Mouse (Mus musculus) liver, embryonic 13.5 days (tissue): ENCODE measurements around the gene Nfkbie. TPM values are rescaled to one million over a fixed set of nuclear protein-coding genes. Genes with fewer than 3 reads are reported as not detected.

ENCODE experiments used
- ATAC-seq: fragments of 200-750 bp; cut with Nextera tagmentation; 2 replicates; pipeline ENCODE4 v1.8.0; 2017; ENCODE audit warnings: low read depth, mild to moderate bottlenecking, moderate number of reproducible peaks, moderate library complexity
- DNase-seq: peaks from one replicate; pipeline ENCODE4 v3.0.0; 2022
- H3K27ac ChIP-seq: fragments of 300-500 bp; sonication (generic); 2 replicates; pipeline ENCODE4 v1.5.1; 2015; ENCODE audit warnings: moderate library complexity, mild to moderate bottlenecking, inconsistent platforms
- H3K27me3 ChIP-seq: fragments of 300-500 bp; sonication (generic); 2 replicates; pipeline ENCODE4 v1.6.1; 2015; ENCODE audit warnings: mild to moderate bottlenecking, inconsistent platforms
- H3K36me3 ChIP-seq: fragments of 300-500 bp; sonication (generic); 2 replicates; pipeline ENCODE4 v1.6.1; 2015; ENCODE audit warnings: mild to moderate bottlenecking, inconsistent platforms
- H3K4me1 ChIP-seq: fragments of 300-500 bp; sonication (generic); replicated peaks from 2 replicates; pipeline ENCODE4 v1.6.1; 2015; ENCODE audit warnings: inconsistent platforms
- H3K4me2 ChIP-seq: fragments of 300-500 bp; sonication (generic); 2 replicates; pipeline ENCODE4 v1.6.1; 2015; ENCODE audit warnings: inconsistent platforms, mild to moderate bottlenecking, moderate library complexity
- H3K4me3 ChIP-seq: fragments of 300-500 bp; sonication (generic); replicated peaks from 2 replicates; pipeline ENCODE4 v1.5.1; 2015; ENCODE audit warnings: mild to moderate bottlenecking, inconsistent platforms
- H3K9ac ChIP-seq: fragments of 300-500 bp; sonication (generic); 2 replicates; pipeline ENCODE4 v1.6.1; 2015; ENCODE audit warnings: mild to moderate bottlenecking, inconsistent platforms
- H3K9me3 ChIP-seq: fragments of 300-500 bp; sonication (generic); replicated peaks from 2 replicates; pipeline ENCODE4 v1.6.1; 2016; ENCODE audit warnings: inconsistent platforms
- WGBS: fragments of 180-500 bp; shearing (Covaris S2); methylation state at CpG from one replicate; pipeline ENCODE4 v1.1.7; 2015; ENCODE audit not compliant: insufficient replicate concordance; 5-methylcytosine and 5-hydroxymethylcytosine counted together
- polyA plus RNA-seq: library from polyadenylated mRNA; unstranded; fragments of >200 nt; fragmentation: Nextera tagmentation; extraction: Ambion mirVana; gene quantifications from 2 replicates; pipeline ENCODE4 v1.2.1, GENCODE M21; 2015

Gene Nfkbie
- polyA plus RNA-seq, 1 experiment from 2014 or later, result 1.4 TPM

DNA sequence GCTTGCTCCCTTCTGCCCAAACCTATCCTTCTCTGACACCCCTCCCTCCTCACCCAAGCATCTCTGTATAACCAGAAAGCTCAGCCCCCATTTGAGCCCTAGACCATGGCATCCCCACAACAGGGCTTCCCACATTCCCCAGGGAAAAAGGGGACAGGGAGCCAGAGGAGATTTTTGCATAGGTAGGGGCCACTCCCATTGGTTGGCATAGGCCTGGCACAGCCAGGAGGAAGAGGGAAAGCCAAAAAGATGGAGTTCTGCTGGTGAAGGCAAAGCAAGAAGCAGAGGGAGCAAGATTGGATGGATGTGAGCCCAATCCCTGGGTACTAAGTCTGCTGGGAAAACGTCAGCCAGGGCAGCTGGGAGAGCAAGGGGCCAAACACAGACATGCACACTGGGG is 12.4 kb upstream of the Nfkbie start:
- Histone ChIP-seq H3K27me3 (peaks cover 100% of the 10 kb centered on the region), H3K27ac (no peak overlapping the region), H3K9me3 (no peaks in the 10 kb centered on the region), H3K9ac (no peak overlapping the region), H3K4me2 (no peak overlapping the region), H3K36me3 (no peaks in the 10 kb centered on the region), H3K4me3 (no peak overlapping the region), H3K4me1 (peaks cover 11% of the 10 kb centered on the region)
- WGBS, result 15% methylated on average over 1 of the region's 1 CpGs
- DNase-seq, result no peak
- no peak for ATAC-seq

DNA sequence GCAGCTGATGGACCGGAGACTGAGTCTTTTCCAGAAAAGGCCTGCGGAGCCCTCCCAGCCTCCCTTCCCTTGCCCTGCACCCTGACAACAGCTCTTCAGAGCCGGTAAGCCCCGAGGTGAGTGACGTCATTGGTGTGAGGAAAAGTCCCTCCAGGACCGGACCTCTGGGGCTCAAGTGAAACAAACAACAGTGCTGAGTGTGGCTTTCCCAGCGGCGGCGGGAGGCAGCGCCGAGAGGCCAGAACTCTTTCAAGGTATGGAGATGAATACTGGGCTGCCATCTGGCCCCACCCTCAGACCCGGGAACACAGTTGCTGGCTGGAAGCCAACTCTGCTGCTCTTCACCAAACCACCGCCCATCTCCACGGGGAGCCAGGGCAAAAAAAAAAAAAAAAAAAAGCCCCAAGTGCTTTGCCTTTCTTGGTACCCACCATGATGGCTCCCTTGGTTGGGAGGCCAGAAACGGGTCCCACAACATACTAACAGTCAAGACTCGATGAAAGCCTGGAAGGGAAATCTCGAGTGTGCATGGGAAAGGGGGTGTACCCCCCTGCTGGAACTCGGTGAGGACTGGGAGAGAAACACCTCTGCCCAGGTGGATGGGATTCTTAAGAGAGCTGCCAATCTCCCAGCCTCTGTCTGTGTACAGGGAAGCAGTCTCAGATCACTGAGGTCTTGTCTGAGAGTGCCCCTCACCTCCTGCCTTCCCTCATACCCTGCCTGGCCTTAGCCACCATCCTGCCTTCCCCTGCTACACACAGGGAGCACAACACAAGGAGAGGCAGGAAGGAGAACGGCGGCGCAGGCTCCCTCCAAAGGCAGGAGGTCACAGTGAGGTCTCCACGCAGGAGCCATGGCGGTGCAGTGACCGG is 11.3 kb upstream of the Nfkbie start:
- no peak overlapping the region for H3K4me3 ChIP-seq
- 0 out of 2 replicates have a peak overlapping the region, but pooled peaks have one; percentile 30 for H3K4me2 ChIP-seq

GRCm38 (mm10) chr17:45544873-45545277 is 10.6 kb upstream of the Nfkbie start:
- no peak overlapping the region for H3K27ac ChIP-seq
- H3K4me1 ChIP-seq, result peaks cover 20% of the 10 kb centered on the region
- 2% methylated on average over 44 of the region's 46 CpGs for WGBS
- H3K9me3 ChIP-seq, result no peaks in the 10 kb centered on the region
- peak overlapping the region; percentile 30; the same call in 1 of the 2 replicates for H3K4me2 ChIP-seq
- no peaks in the 10 kb centered on the region for H3K36me3 ChIP-seq
- H3K27me3 ChIP-seq, result peaks cover 100% of the 10 kb centered on the region
- ATAC-seq (no peak), DNase-seq (no peak)
- peak overlapping the region; percentile 21; the same call in 1 of the 2 replicates for H3K4me3 ChIP-seq
- no peak overlapping the region for H3K9ac ChIP-seq

More for the DNA sequence above, 11.3 kb upstream of the Nfkbie start:
- H3K27me3 ChIP-seq, result peaks cover 100% of the 10 kb centered on the region
- H3K4me1 ChIP-seq, result peaks cover 18% of the 10 kb centered on the region
- no peak overlapping the region for H3K27ac ChIP-seq
- H3K9ac ChIP-seq, result no peak overlapping the region
- H3K36me3 ChIP-seq, result no peaks in the 10 kb centered on the region
- DNase-seq, result no peak
- 4% methylated on average over 24 of the region's 24 CpGs for WGBS
- ATAC-seq, result no peak
- no peaks in the 10 kb centered on the region for H3K9me3 ChIP-seq

- WGBS, result 3% methylated on average over 74 of the region's 74 CpGs
- H3K4me3 ChIP-seq, result peak overlapping the region; percentile 21
- peaks cover 100% of the 10 kb centered on the region for H3K27me3 ChIP-seq
- no peak overlapping the region for H3K9ac ChIP-seq
- H3K4me2 ChIP-seq, result peak overlapping the region; percentile 30
- H3K4me1 ChIP-seq, result peaks cover 20% of the 10 kb centered on the region
- ATAC-seq (no peak), DNase-seq (no peak)
- H3K36me3 ChIP-seq, result no peaks in the 10 kb centered on the region
- no peaks in the 10 kb centered on the region for H3K9me3 ChIP-seq
- no peak overlapping the region for H3K27ac ChIP-seq
Measured at GRCm38 (mm10) chr17:45545278-45545961, 10.1 kb upstream of the Nfkbie start.

DNA sequence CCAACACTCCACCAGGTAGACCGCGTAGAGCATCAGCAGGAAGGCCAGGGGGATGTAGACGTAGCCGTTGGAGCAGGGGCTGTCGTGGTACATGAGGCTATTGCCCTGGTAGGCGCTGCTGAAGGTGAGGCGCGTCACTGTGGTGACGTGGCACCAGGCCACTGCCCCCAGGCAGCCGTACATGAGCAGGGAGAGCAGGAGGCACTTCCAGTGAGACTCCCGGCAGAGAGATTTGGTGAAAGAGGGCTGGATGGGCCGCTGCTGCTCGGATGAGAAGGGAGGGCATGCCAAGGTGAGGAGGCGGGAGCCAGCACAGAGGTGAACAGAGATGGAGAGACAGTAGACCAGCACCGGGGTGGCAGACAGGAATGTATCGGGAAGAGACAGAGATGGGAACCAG is 8.6 kb upstream of the Nfkbie start:
- H3K4me2 ChIP-seq, result no peak overlapping the region
- no peak for ATAC-seq
- peaks cover 100% of the 10 kb centered on the region for H3K27me3 ChIP-seq
- no peak overlapping the region for H3K27ac ChIP-seq
- whole genome bisulfite sequencing, result 53% methylated on average over 16 of the region's 16 CpGs
- no peak for DNase-seq
- H3K4me3 ChIP-seq, result no peak overlapping the region
- no peaks in the 10 kb centered on the region for H3K36me3 ChIP-seq
- H3K4me1 ChIP-seq, result peaks cover 23% of the 10 kb centered on the region
- H3K9me3 ChIP-seq, result no peaks in the 10 kb centered on the region
- no peak overlapping the region for H3K9ac ChIP-seq

- Histone ChIP-seq H3K27me3 (peaks cover 96% of the 10 kb centered on the region), H3K4me3 (no peak overlapping the region), H3K36me3 (no peaks in the 10 kb centered on the region), H3K9ac (no peak overlapping the region), H3K4me1 (peaks cover 24% of the 10 kb centered on the region), H3K9me3 (no peaks in the 10 kb centered on the region), H3K4me2 (no peak overlapping the region), H3K27ac (no peak overlapping the region)
- WGBS, result 51% methylated on average over 5 of the region's 5 CpGs
- ATAC-seq (no peak), DNase-seq (no peak)
Measured at GRCm38 (mm10) chr17:45547461-45548190, 7.9 kb upstream of the Nfkbie start.

- Histone ChIP-seq H3K4me1 (peaks cover 24% of the 10 kb centered on the region), H3K9ac (no peak overlapping the region), H3K27me3 (peaks cover 93% of the 10 kb centered on the region), H3K36me3 (no peaks in the 10 kb centered on the region), H3K27ac (no peak overlapping the region), H3K9me3 (no peaks in the 10 kb centered on the region), H3K4me2 (peak overlapping the region; percentile 69), H3K4me3 (peak overlapping the region; percentile 54)
- WGBS, result 4% methylated on average over 49 of the region's 68 CpGs
- DNase-seq (no peak), ATAC-seq (peak; percentile 8; the same call in 1 of the 2 replicates)
Measured at GRCm38 (mm10) chr17:45548541-45549512, 6.7 kb upstream of the Nfkbie start.

GRCm38 (mm10) chr17:45549617-45550181 is 5.8 kb upstream of the Nfkbie start, which contains the start of gene Tmem151b:
TSS of gene Tmem151b (minus strand) at chr17:45549677.
- no peak for ATAC-seq
- Histone ChIP-seq H3K4me3 (peak within 1 kb of the TSS; percentile 54), H3K27ac (no peak within 1 kb of the TSS), H3K9me3 (no peaks in the 10 kb centered on the region), H3K4me1 (peaks cover 23% of the 10 kb centered on the region), H3K9ac (no peak within 1 kb of the TSS), H3K4me2 (peak within 1 kb of the TSS; percentile 69), H3K36me3 (no peaks in the 10 kb centered on the region), H3K27me3 (peaks cover 90% of the 10 kb centered on the region)
- WGBS, result 8% methylated on average over 13 of the region's 29 CpGs
- DNase-seq, result no peak

- Histone ChIP-seq H3K4me2 (no peak overlapping the region), H3K27ac (no peak overlapping the region), H3K4me3 (no peak overlapping the region), H3K27me3 (peaks cover 86% of the 10 kb centered on the region), H3K4me1 (peaks cover 23% of the 10 kb centered on the region), H3K9me3 (no peaks in the 10 kb centered on the region), H3K9ac (no peak overlapping the region), H3K36me3 (no peaks in the 10 kb centered on the region)
- ATAC-seq (no peak), DNase-seq (no peak)
- WGBS, result 35% methylated on average over 5 of the region's 5 CpGs
Measured at GRCm38 (mm10) chr17:45550253-45550652, 5.2 kb upstream of the Nfkbie start.

GRCm38 (mm10) chr17:45551249-45551796 is 4.2 kb upstream of the Nfkbie start:
- ATAC-seq (no peak), DNase-seq (no peak)
- H3K9ac ChIP-seq, result no peak overlapping the region
- no peak overlapping the region for H3K4me3 ChIP-seq
- 55% methylated on average over 7 of the region's 7 CpGs for WGBS
- H3K36me3 ChIP-seq, result no peaks in the 10 kb centered on the region
- no peak overlapping the region for H3K4me2 ChIP-seq
- no peaks in the 10 kb centered on the region for H3K9me3 ChIP-seq
- peaks cover 85% of the 10 kb centered on the region for H3K27me3 ChIP-seq
- H3K27ac ChIP-seq, result no peak overlapping the region
- peaks cover 29% of the 10 kb centered on the region for H3K4me1 ChIP-seq
